17 mouse cellular contexts compared by ENCODE assay signal in genomic region chr3:145417809-145418208, GRCm38 (mm10).
DNase-seq lines count a peak whose midpoint lies in the region; ATAC-seq and TF ChIP-seq lines count a peak whose summit lies in the region.
"Had no signal": no experiment of that assay in that cellular context is flagged by ENCODE, and none has a peak within 500 bp of the region (broad histone marks: within the 10 kb centered on the region; RNA-seq: fewer than 3 reads in every experiment).

No protein-coding gene starts in this region.

- no peak for TF ChIP-seq POLR2A in lung, adult 2 months (IDR thresholded peaks at IDR 0.05; ENCODE audit: borderline replicate concordance, extremely low read depth, low read depth, low read length)

- no peaks in the 10 kb centered on the region for H3K4me1 ChIP-seq in lung, postnatal 0 days (ENCODE audit: insufficient read depth, low read depth, low read length)
- no peaks in the 10 kb centered on the region for H3K4me1 ChIP-seq in lung, adult 2 months (ENCODE audit: control insufficient read depth, insufficient read depth, low read length)
- H3K4me1 ChIP-seq: hindbrain, embryonic 15.5 days had no signal

- no peak for TF ChIP-seq EP300 in lung, postnatal 0 days (IDR thresholded peaks at IDR 0.05)

- ATAC-seq in frontal cortex, adult (ENCODE audit: low TSS enrichment): 0 out of 2 replicates have a peak, but pooled peaks have one; percentile 44
- no peak; the same call in 1 of the 2 replicates for ATAC-seq in lung, postnatal 0 days
- ATAC-seq: activated CD4-positive, CD25-positive, alpha-beta regulatory T cell, adult 4 months; CD4-positive, CD25-positive, alpha-beta regulatory T cell, adult 4 months; forebrain, embryonic 14.5 days had no signal

- 49% methylated on average over 9 of the region's 9 CpGs for WGBS in lung, postnatal 0 days
- WGBS in lung, adult 2 months: 51% methylated on average over 9 of the region's 9 CpGs

- H3K27ac ChIP-seq in lung, postnatal 0 days (ENCODE audit: low read length): no peak overlapping the region
- H3K27ac ChIP-seq: embryonic facial prominence, embryonic 13.5 days; hindbrain, embryonic 15.5 days; limb, embryonic 12.5 days had no signal

- no peaks in the 10 kb centered on the region for H3K27me3 ChIP-seq in lung, postnatal 0 days (replicated peaks; ENCODE audit: insufficient read depth, low read length)
- H3K27me3 ChIP-seq: embryonic facial prominence, embryonic 13.5 days; hindbrain, embryonic 15.5 days; limb, embryonic 12.5 days had no signal

- no peaks in the 10 kb centered on the region for H3K36me3 ChIP-seq in lung, postnatal 0 days (ENCODE audit: insufficient read depth, low read length)
- H3K36me3 ChIP-seq: embryonic facial prominence, embryonic 13.5 days; hindbrain, embryonic 15.5 days; limb, embryonic 12.5 days had no signal

- no peak for TF ChIP-seq CTCF in lung, postnatal 0 days (IDR thresholded peaks at IDR 0.05)
- TF ChIP-seq CTCF in lung, adult 2 months (IDR thresholded peaks at IDR 0.05; ENCODE audit: insufficient read depth, low read length): no peak

- DNase-seq in frontal cortex, postnatal 36 days (ENCODE audit: low spot score in 2 of 2): no peak
- peak; percentile 55 for DNase-seq in lung, postnatal 0 days (ENCODE audit: low spot score)
- DNase-seq in lung, adult 2 months: no peak
- DNase-seq in forelimb bud, embryonic 11.5 days (ENCODE audit: low read depth, low spot score): peak; percentile 33
- DNase-seq in skeletal muscle tissue, adult 2 months (ENCODE audit: low read depth, low spot score): peak; percentile 23
- DNase-seq in retina, embryonic 14.5 days (ENCODE audit: low spot score): no peak
- DNase-seq: kidney, adult 2 months; kidney, postnatal 4 days; layer of hippocampus, postnatal 36 days; lung, adult 18-20 months had no signal

- H3K9me3 ChIP-seq in lung, postnatal 0 days (ENCODE audit: low read length): no peaks in the 10 kb centered on the region
- H3K9me3 ChIP-seq: embryonic facial prominence, embryonic 13.5 days; hindbrain, embryonic 15.5 days; limb, embryonic 12.5 days had no signal

- H3K9ac ChIP-seq in lung, postnatal 0 days (replicated peaks; ENCODE audit: low read depth): no peak overlapping the region
- H3K9ac ChIP-seq: embryonic facial prominence, embryonic 13.5 days; hindbrain, embryonic 15.5 days; limb, embryonic 12.5 days had no signal

- no peak overlapping the region for H3K4me2 ChIP-seq in lung, postnatal 0 days (replicated peaks; ENCODE audit: low read depth, low read length)
- H3K4me2 ChIP-seq: embryonic facial prominence, embryonic 13.5 days; hindbrain, embryonic 15.5 days; limb, embryonic 12.5 days had no signal

- H3K4me3 ChIP-seq in lung, postnatal 0 days (ENCODE audit: low read depth, low read length): no peak overlapping the region
- no peak overlapping the region for H3K4me3 ChIP-seq in lung, adult 2 months (replicated peaks; ENCODE audit: extremely low read depth, low read depth, low read length)
- H3K4me3 ChIP-seq: embryonic facial prominence, embryonic 13.5 days; hindbrain, embryonic 15.5 days; limb, embryonic 12.5 days had no signal

Comparison
In these comparisons a context has a peak if more than half of its experiments do, and no peak if none do; other contexts are left out.
1. DNase-seq: peak in lung, postnatal 0 days (single experiment), forelimb bud, embryonic 11.5 days (single experiment) and skeletal muscle tissue, adult 2 months (single experiment); none in frontal cortex, postnatal 36 days (0 of 2), lung, adult 2 months (single experiment) and retina, embryonic 14.5 days (single experiment).